Mouse (Mus musculus): ENCODE data around the gene Nudcd3. TPM values are rescaled to one million over a fixed set of nuclear protein-coding genes. Genes with fewer than 3 reads are reported as not detected.

Gene Nudcd3
- total and polyA plus RNA-seq, 3 experiments: 33.3 to 50.5 TPM; not detected in 1

GRCm38 (mm10) chr11:6138233-6138950 lies 61.8 kb downstream of the Nudcd3 start:
- H3K9ac ChIP-seq (ENCODE audit: control insufficient read depth, low read depth, low read length, poor library complexity, severe bottlenecking): no peak overlapping the region
- no peak overlapping the region for H3K4me3 ChIP-seq (ENCODE audit: control insufficient read depth in 1 of 2, insufficient read depth in 1 of 2, low read depth in 2 of 2, low read length in 2 of 2)
- no peaks in the 10 kb centered on the region for H3K79me2 ChIP-seq (ENCODE audit: control insufficient read depth, insufficient read depth, low read length, poor library complexity)
- no peaks in the 10 kb centered on the region for H3K4me1 ChIP-seq (ENCODE audit: control insufficient read depth in 1 of 2, insufficient read depth in 2 of 2, low read length in 2 of 2)
- no peaks in the 10 kb centered on the region for H3K9me3 ChIP-seq (replicated peaks; ENCODE audit: insufficient read depth, low read length)
- no peak for DNase-seq (ENCODE audit: low read depth, low spot score)
- TF ChIP-seq TBP (IDR thresholded peaks at IDR 0.05; ENCODE audit: low read depth, low read length) (no peak), CHD2 (IDR thresholded peaks at IDR 0.05; ENCODE audit: low read length) (no peak), NRF1 (IDR thresholded peaks at IDR 0.05; ENCODE audit: insufficient read depth, low read depth, low read length, poor library complexity, severe bottlenecking) (no peak), E2F4 (IDR thresholded peaks at IDR 0.05; ENCODE audit: borderline replicate concordance, low read depth, low read length) (no peak), SIN3A (IDR thresholded peaks at IDR 0.05; ENCODE audit: low read length) (no peak), SMC3 (IDR thresholded peaks at IDR 0.05; ENCODE audit: low read depth, low read length) (no peak), USF2 (IDR thresholded peaks at IDR 0.05; ENCODE audit: borderline replicate concordance in 1 of 2, insufficient read depth in 1 of 2, low read depth in 1 of 2, low read length in 2 of 2) (no peak)
- no peak overlapping the region for H3K27ac ChIP-seq (ENCODE audit: control insufficient read depth, low read depth, low read length)
- no peaks in the 10 kb centered on the region; a peak in 1 of 4 replicates for H3K36me3 ChIP-seq (ENCODE audit: control insufficient read depth in 1 of 2, insufficient read depth in 2 of 2, low read length in 2 of 2)
- H3K27me3 ChIP-seq (ENCODE audit: control insufficient read depth in 1 of 2, insufficient read depth in 2 of 2, low read length in 2 of 2): no peaks in the 10 kb centered on the region

- H3K4me3 ChIP-seq (ENCODE audit: control insufficient read depth in 1 of 2, insufficient read depth in 1 of 2, low read depth in 2 of 2, low read length in 2 of 2): no peak overlapping the region
- no peaks in the 10 kb centered on the region for H3K4me1 ChIP-seq (ENCODE audit: control insufficient read depth in 1 of 2, insufficient read depth in 2 of 2, low read length in 2 of 2)
- no peaks in the 10 kb centered on the region for H3K9me3 ChIP-seq (replicated peaks; ENCODE audit: insufficient read depth, low read length)
- no peaks in the 10 kb centered on the region for H3K79me2 ChIP-seq (ENCODE audit: control insufficient read depth, insufficient read depth, low read length, poor library complexity)
- TF ChIP-seq ELF1 (IDR thresholded peaks at IDR 0.05; ENCODE audit: low read depth, low read length) (no peak), E2F4 (IDR thresholded peaks at IDR 0.05; ENCODE audit: borderline replicate concordance, low read depth, low read length) (no peak), NELFE (IDR thresholded peaks at IDR 0.05; ENCODE audit: low read depth, low read length) (no peak), GABPA (IDR thresholded peaks at IDR 0.05; ENCODE audit: low read depth, low read length) (no peak), CHD1 (IDR thresholded peaks at IDR 0.05; ENCODE audit: low read depth, low read length) (no peak), USF2 (IDR thresholded peaks at IDR 0.05; ENCODE audit: borderline replicate concordance in 1 of 2, insufficient read depth in 1 of 2, low read depth in 1 of 2, low read length in 2 of 2) (no peak), RAD21 (IDR thresholded peaks at IDR 0.05; ENCODE audit: low read depth, low read length) (no peak), RCOR1 (IDR thresholded peaks at IDR 0.05; ENCODE audit: low read depth, low read length) (no peak), MYB (IDR thresholded peaks at IDR 0.05; ENCODE audit: low read depth, low read length) (no peak), CTCF (IDR thresholded peaks at IDR 0.05 in 2 of 3, conservative IDR thresholded peaks at IDR 0.05 in 1 of 3; ENCODE audit: control insufficient read depth in 1 of 3, insufficient read depth in 1 of 3, low read depth in 2 of 3, low read length in 3 of 3, poor library complexity in 1 of 3, severe bottlenecking in 1 of 3) (no peak), MAZ (IDR thresholded peaks at IDR 0.05; ENCODE audit: low read depth, low read length) (no peak), POLR2A (IDR thresholded peaks at IDR 0.05; ENCODE audit: control insufficient read depth in 1 of 2, insufficient read depth in 1 of 2, low read depth in 1 of 2, low read length in 2 of 2, poor library complexity in 1 of 2) (no peak), MYC (IDR thresholded peaks at IDR 0.05; ENCODE audit: low read depth, low read length) (no peak), MXI1 (IDR thresholded peaks at IDR 0.05; ENCODE audit: low read depth, low read length) (no peak), TBP (IDR thresholded peaks at IDR 0.05; ENCODE audit: low read depth, low read length) (no peak)
- no peaks in the 10 kb centered on the region; a peak in 1 of 4 replicates for H3K36me3 ChIP-seq (ENCODE audit: control insufficient read depth in 1 of 2, insufficient read depth in 2 of 2, low read length in 2 of 2)
- no peak overlapping the region for H3K27ac ChIP-seq (ENCODE audit: control insufficient read depth, low read depth, low read length)
- no peak overlapping the region for H3K9ac ChIP-seq (ENCODE audit: control insufficient read depth, low read depth, low read length, poor library complexity, severe bottlenecking)
- DNase-seq (ENCODE audit: low read depth, low spot score): no peak
- H3K27me3 ChIP-seq (ENCODE audit: control insufficient read depth in 1 of 2, insufficient read depth in 2 of 2, low read length in 2 of 2): no peaks in the 10 kb centered on the region
Measured at GRCm38 (mm10) chr11:6132886-6133285, 67.3 kb downstream of the Nudcd3 start.

Data from MEL (cell line).